Mouse (Mus musculus) embryonic facial prominence, embryonic 15.5 days (tissue): ENCODE data around the gene Rnf216. TPM values are rescaled to one million over a fixed set of nuclear protein-coding genes. Genes with fewer than 3 reads are reported as not detected.
"Not testable (repeated sequence)": the region's sequence is repeated elsewhere in the genome, so short reads cannot be mapped to it uniquely, and the experiment has no call there.

Experiments used
- ATAC-seq: fragments of 200-750 bp; cut with Nextera tagmentation; 2 replicates; pipeline ENCODE4 v1.8.0; 2017; ENCODE audit warnings: low read depth, moderate TSS enrichment; ENCODE audit not compliant: insufficient number of reproducible peaks, low FRiP score, low TSS enrichment
- H3K27ac ChIP-seq: fragments of 300-500 bp; sonication (generic); replicated peaks from 2 replicates; pipeline ENCODE4 v1.5.1; 2015; ENCODE audit warnings: mild to moderate bottlenecking, inconsistent platforms
- H3K27me3 ChIP-seq: fragments of 300-500 bp; sonication (generic); 2 replicates; pipeline ENCODE4 v1.6.1; 2015; ENCODE audit warnings: inconsistent platforms
- H3K36me3 ChIP-seq: fragments of 300-500 bp; sonication (generic); 2 replicates; pipeline ENCODE4 v1.6.1; 2015; ENCODE audit warnings: mild to moderate bottlenecking, inconsistent platforms
- H3K4me1 ChIP-seq: fragments of 300-500 bp; sonication (generic); 2 replicates; pipeline ENCODE4 v1.6.1; 2015; ENCODE audit warnings: inconsistent platforms
- H3K4me2 ChIP-seq: fragments of 300-500 bp; sonication (generic); replicated peaks from 2 replicates; pipeline ENCODE4 v1.6.1; 2015; ENCODE audit warnings: mild to moderate bottlenecking, inconsistent platforms
- H3K4me3 ChIP-seq: fragments of 300-500 bp; sonication (generic); replicated peaks from 2 replicates; pipeline ENCODE4 v1.5.1; 2015; ENCODE audit warnings: mild to moderate bottlenecking, inconsistent platforms
- H3K9ac ChIP-seq: fragments of 300-500 bp; sonication (generic); 2 replicates; pipeline ENCODE4 v1.6.1; 2015; ENCODE audit warnings: inconsistent platforms
- H3K9me3 ChIP-seq: fragments of 300-500 bp; sonication (generic); replicated peaks from 2 replicates; pipeline ENCODE4 v1.6.1; 2016; ENCODE audit warnings: inconsistent platforms
- WGBS: fragments of 180-500 bp; shearing (Covaris S2); methylation state at CpG from one replicate; pipeline ENCODE4 v1.1.7; 2015; 5-methylcytosine and 5-hydroxymethylcytosine counted together
- polyA plus RNA-seq: library from polyadenylated mRNA; unstranded; fragments of >200 nt; fragmentation: Nextera tagmentation; extraction: Ambion mirVana; gene quantifications from 2 replicates; pipeline ENCODE4 v1.2.1, GENCODE M21; 2015

Gene Rnf216
- 41.2 and 42.7 TPM in 2 replicates for polyA plus RNA-seq

DNA sequence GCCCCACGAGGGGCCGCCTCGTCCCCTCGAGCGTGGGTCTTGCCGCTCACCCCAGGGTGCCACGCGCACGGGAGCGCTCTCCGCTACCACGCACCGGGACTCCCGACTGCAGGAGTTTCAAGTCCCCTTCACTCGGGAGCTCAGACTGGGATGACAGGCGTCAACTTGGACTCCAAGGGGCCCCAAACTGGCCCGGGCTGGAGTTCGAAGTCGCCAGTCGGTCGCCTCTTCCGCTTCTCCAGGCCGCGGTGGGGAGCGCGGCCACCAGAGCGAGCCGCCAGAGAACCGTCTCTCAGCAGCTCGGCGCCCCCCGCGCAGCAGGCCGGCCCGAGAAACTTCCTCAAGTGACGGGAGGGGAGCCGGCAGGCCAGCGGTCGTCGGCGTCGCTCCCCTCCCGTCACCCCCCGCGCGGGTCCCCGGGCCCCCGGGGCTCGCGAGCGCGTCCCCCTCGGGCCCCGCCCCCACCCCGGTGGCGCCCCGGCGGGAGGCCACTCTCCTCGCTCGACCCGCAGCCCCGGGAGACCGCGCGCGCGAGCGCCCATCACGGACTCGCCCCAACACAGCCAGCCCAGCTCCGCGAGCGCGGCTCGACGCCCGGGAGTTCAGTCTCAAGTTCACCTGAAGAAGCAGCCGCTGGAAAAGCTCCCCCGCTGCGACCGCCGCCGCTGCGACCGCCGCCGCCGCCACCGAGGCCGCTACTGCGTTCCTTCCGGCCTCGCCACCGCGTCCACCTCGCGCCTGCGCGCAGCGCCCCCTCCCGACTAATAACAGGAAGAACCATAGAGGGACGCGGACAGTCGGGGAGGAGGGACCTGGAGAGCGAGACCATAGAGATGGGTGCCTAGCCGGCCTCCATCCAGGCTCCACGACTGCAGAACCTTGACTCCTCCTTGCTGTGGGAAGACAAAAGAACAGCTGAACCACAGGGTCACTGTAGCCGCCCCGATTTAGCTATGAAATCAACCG is at the start of gene Rnf216:
Rnf216 (minus strand) TSS at position 714 of the 966 bp plus-strand sequence.
- Histone ChIP-seq H3K9me3 (no peaks in the 10 kb centered on the region), H3K4me3 (peak within 1 kb of the TSS; percentile 73), H3K4me2 (peak within 1 kb of the TSS; percentile 74), H3K27me3 (no peaks in the 10 kb centered on the region), H3K4me1 (peaks cover 19% of the 10 kb centered on the region), H3K9ac (peak within 1 kb of the TSS; percentile 66), H3K36me3 (no peaks in the 10 kb centered on the region), H3K27ac (peak within 1 kb of the TSS; percentile 91)
- ATAC-seq, result peak; percentile 96
- 1% methylated on average over 90 of the region's 110 CpGs for WGBS

GRCm38 (mm10) chr5:143155534-143155933 is 42.7 kb upstream of the Rnf216 start:
- 88% methylated on average over 3 of the region's 3 CpGs for WGBS
- H3K27me3 ChIP-seq, result peaks cover 45% of the 10 kb centered on the region
- no peak overlapping the region for H3K4me2 ChIP-seq
- no peaks in the 10 kb centered on the region for H3K36me3 ChIP-seq
- ATAC-seq, result no peak
- no peaks in the 10 kb centered on the region for H3K9me3 ChIP-seq
- H3K9ac ChIP-seq, result no peak overlapping the region
- peaks cover 5% of the 10 kb centered on the region; the same call in 1 of the 2 replicates for H3K4me1 ChIP-seq
- no peak overlapping the region for H3K4me3 ChIP-seq
- no peak overlapping the region for H3K27ac ChIP-seq

GRCm38 (mm10) chr5:143153756-143154155 is 41.0 kb upstream of the Rnf216 start:
- no peak overlapping the region for H3K4me3 ChIP-seq
- 85% methylated on average over 10 of the region's 10 CpGs for WGBS
- no peak for ATAC-seq

GRCm38 (mm10) chr5:143150044-143150443 is 37.2 kb upstream of the Rnf216 start:
- no peaks in the 10 kb centered on the region for H3K9me3 ChIP-seq
- 88% methylated on average over 2 of the region's 2 CpGs for WGBS
- ATAC-seq, result no peak

More at GRCm38 (mm10) chr5:143153756-143154155, 41.0 kb upstream of the Rnf216 start:
- Histone ChIP-seq H3K27ac (no peak overlapping the region), H3K9ac (no peak overlapping the region), H3K4me1 (peaks cover 5% of the 10 kb centered on the region; the same call in 1 of the 2 replicates), H3K27me3 (peaks cover 35% of the 10 kb centered on the region), H3K9me3 (no peaks in the 10 kb centered on the region), H3K4me2 (no peak overlapping the region), H3K36me3 (no peaks in the 10 kb centered on the region)

DNA sequence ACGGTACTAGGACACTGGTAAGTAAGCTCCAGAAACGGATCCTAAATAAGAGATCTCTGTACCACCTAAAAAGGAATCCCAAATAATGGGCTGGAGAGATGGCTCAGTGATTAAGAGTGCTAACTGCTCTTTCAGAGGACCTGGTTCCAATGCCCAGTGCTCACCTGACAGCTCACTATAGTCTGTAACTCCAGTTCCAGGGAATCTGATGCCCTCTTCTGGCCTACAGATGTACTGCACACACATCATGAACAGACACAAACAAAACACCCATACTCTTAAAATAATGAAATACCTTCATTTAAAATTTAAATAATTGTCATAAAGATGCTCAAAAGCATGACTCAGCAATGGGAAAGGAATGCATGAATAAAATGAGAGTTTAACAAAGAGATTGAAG is 36.7 kb upstream of the Rnf216 start:
- Histone ChIP-seq H3K9me3 (no peaks in the 10 kb centered on the region), H3K4me1 (no peaks in the 10 kb centered on the region), H3K27ac (no peak overlapping the region), H3K36me3 (no peaks in the 10 kb centered on the region), H3K27me3 (peaks cover 3% of the 10 kb centered on the region; the same call in 1 of the 2 replicates), H3K4me3 (no peak overlapping the region), H3K4me2 (no peak overlapping the region), H3K9ac (no peak overlapping the region)
- ATAC-seq, result no peak
- WGBS, result 95% methylated on average over 2 of the region's 2 CpGs

More at GRCm38 (mm10) chr5:143150044-143150443, 37.2 kb upstream of the Rnf216 start:
- H3K4me3 ChIP-seq, result no peak overlapping the region
- no peak overlapping the region for H3K4me2 ChIP-seq
- H3K36me3 ChIP-seq, result no peaks in the 10 kb centered on the region
- H3K27me3 ChIP-seq, result peaks cover 7% of the 10 kb centered on the region; the same call in 1 of the 2 replicates
- no peak overlapping the region for H3K27ac ChIP-seq
- H3K9ac ChIP-seq, result no peak overlapping the region
- no peaks in the 10 kb centered on the region for H3K4me1 ChIP-seq

DNA sequence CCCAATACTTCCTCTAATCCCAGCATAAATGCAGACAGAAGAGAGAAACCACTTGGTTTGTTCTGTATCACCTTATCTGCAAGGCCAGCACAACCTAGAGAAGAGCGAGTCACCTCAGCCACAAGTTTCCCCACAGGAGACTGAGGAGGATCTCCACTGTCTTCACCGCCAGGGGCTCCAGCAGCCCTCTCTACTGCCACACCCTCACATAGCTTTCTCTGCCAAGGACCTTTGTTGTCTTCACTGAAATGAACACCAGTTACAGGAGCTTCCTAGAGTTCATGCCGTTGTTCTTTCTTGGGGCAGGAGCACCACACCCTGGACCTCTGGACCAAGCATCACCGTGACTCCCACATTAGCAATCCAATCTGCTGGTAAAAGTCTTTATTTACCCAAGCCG is 35.9 kb upstream of the Rnf216 start:
- WGBS, result 87% methylated on average over 5 of the region's 5 CpGs
- Histone ChIP-seq H3K36me3 (no peaks in the 10 kb centered on the region), H3K27ac (no peak overlapping the region), H3K4me2 (no peak overlapping the region), H3K4me1 (no peaks in the 10 kb centered on the region), H3K9me3 (no peaks in the 10 kb centered on the region), H3K4me3 (no peak overlapping the region), H3K9ac (no peak overlapping the region), H3K27me3 (no peaks in the 10 kb centered on the region)
- no peak for ATAC-seq

GRCm38 (mm10) chr5:143147481-143147880 is 34.7 kb upstream of the Rnf216 start, which contains the start of gene Olfr718-ps1:
TSS of gene Olfr718-ps1 (minus strand) at chr5:143147581.
- H3K9ac ChIP-seq, result no peak within 1 kb of the TSS
- H3K36me3 ChIP-seq, result no peaks in the 10 kb centered on the region
- no peak within 1 kb of the TSS for H3K27ac ChIP-seq
- no peaks in the 10 kb centered on the region for H3K4me1 ChIP-seq
- H3K27me3 ChIP-seq, result no peaks in the 10 kb centered on the region
- 70% methylated on average over 3 of the region's 3 CpGs for WGBS
- ATAC-seq, result no peak
- no peaks in the 10 kb centered on the region for H3K9me3 ChIP-seq
- H3K4me3 ChIP-seq, result no peak within 1 kb of the TSS
- no peak within 1 kb of the TSS for H3K4me2 ChIP-seq

DNA sequence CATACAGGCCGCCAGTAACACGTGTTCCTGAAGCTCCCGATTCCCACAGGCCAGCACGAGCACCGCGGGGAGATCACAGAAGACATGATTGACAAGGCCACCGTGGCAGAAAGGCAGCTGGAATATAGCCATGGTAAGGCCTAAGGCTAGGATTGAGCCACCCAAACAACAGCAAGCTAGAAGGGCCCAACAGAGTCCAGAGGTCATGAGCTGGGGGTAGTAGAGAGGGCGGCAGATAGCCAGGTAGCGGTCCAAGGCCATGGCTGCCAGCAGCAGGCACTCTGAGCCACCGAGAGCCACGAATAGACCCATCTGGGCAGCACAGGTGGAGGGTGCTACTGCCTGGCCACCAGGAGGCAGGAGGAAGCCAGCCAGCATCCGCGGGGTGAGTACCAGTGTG is 24.8 kb upstream of the Rnf216 start:
- H3K9me3 ChIP-seq, result no peaks in the 10 kb centered on the region
- WGBS, result 78% methylated on average over 13 of the region's 13 CpGs
- no peaks in the 10 kb centered on the region for H3K36me3 ChIP-seq
- no peaks in the 10 kb centered on the region for H3K4me1 ChIP-seq
- no peak overlapping the region for H3K9ac ChIP-seq
- H3K27me3 ChIP-seq, result no peaks in the 10 kb centered on the region
- H3K4me3 ChIP-seq, result no peak overlapping the region
- no peak overlapping the region for H3K4me2 ChIP-seq
- H3K27ac ChIP-seq, result no peak overlapping the region
- peak; percentile 11; the same call in 1 of the 2 replicates for ATAC-seq

DNA sequence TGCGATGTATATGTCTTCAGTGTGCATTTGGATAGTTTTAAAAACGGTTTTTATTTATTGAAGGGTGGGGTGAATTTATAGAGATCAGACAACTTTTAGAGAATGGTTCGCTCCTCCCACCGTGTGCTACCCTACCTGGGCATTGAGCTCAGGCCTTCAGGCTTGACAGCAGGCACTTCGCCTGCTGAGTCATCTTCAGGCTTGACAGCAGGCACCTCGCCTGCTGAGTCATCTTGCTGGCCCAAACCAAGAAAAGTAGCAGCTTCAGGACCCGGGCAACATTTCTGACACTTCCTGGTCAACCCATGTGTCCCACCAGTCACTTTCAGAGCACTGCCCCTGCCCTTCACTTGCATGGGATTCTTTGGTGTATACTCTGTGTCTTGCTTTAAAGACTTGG is 22.2 kb upstream of the Rnf216 start:
- Histone ChIP-seq H3K27ac (no peak overlapping the region), H3K9me3 (no peaks in the 10 kb centered on the region), H3K4me1 (no peaks in the 10 kb centered on the region), H3K4me2 (no peak overlapping the region), H3K4me3 (no peak overlapping the region), H3K36me3 (no peaks in the 10 kb centered on the region), H3K27me3 (no peaks in the 10 kb centered on the region), H3K9ac (no peak overlapping the region)
- 85% methylated on average over 7 of the region's 7 CpGs for whole genome bisulfite sequencing
- ATAC-seq, result no peak

- H3K27me3 ChIP-seq, H3K9ac ChIP-seq, H3K36me3 ChIP-seq, H3K27ac ChIP-seq, H3K4me3 ChIP-seq, ATAC-seq, H3K9me3 ChIP-seq, H3K4me1 ChIP-seq, H3K4me2 ChIP-seq: not testable (repeated sequence)
- 84% methylated on average over 4 of the region's 6 CpGs for WGBS
These were observed 21.6 kb upstream of the Rnf216 start for GRCm38 (mm10) chr5:143134216-143135010.

- no peak for ATAC-seq
- Histone ChIP-seq H3K4me2 (no peak overlapping the region), H3K27me3 (no peaks in the 10 kb centered on the region), H3K9me3 (no peaks in the 10 kb centered on the region), H3K4me1 (no peaks in the 10 kb centered on the region), H3K4me3 (no peak overlapping the region), H3K36me3 (no peaks in the 10 kb centered on the region), H3K9ac (no peak overlapping the region), H3K27ac (no peak overlapping the region)
- WGBS, result 75% methylated on average over 13 of the region's 13 CpGs
These were observed 20.2 kb upstream of the Rnf216 start for GRCm38 (mm10) chr5:143132935-143133514.
